Mouse (Mus musculus) small intestine, adult 2 months (tissue): ENCODE measurements at regions not wholly inside any gene's neighbourhood (a gene's known extent, or its start where the extent isn't known, plus 50 kb on each side); places are given as distances from the start of the nearest gene placed in this dataset.

Experiments used
- CTCF ChIP-seq: fragments of 200-500 bp; IDR thresholded peaks from 2 replicates; pipeline ENCODE4 v1.5.1; 2012; ENCODE audit warnings: low read depth, mild to moderate bottlenecking, control low read depth, inconsistent platforms, low read length, moderate library complexity, mixed read lengths; ENCODE audit not compliant: insufficient replicate concordance, insufficient read length; ENCODE audit errors: extremely low read depth
- POLR2A ChIP-seq: fragments of 200-500 bp; IDR thresholded peaks from 2 replicates; pipeline ENCODE4 v1.6.1; 2012; ENCODE audit warnings: low read depth, mild to moderate bottlenecking, control low read depth, inconsistent platforms, low read length, moderate library complexity

- no peak for TF ChIP-seq CTCF
- no peak for TF ChIP-seq POLR2A
These were observed 194.0 kb upstream of the Fat4 start for GRCm38 (mm10) chr3:38692768-38693167.
